Mouse (Mus musculus) right cerebral cortex, postnatal 36 days (tissue): ENCODE measurements around the gene Ecm2.

Experiments
- DNase-seq, 2 experiments: peaks; one replicate each; pipeline ENCODE4 v3.0.0; 2022; ENCODE audit warnings: low spot score in 2 of 2, mixed read lengths in 1 of 2

Ecm2 gene

DNA sequence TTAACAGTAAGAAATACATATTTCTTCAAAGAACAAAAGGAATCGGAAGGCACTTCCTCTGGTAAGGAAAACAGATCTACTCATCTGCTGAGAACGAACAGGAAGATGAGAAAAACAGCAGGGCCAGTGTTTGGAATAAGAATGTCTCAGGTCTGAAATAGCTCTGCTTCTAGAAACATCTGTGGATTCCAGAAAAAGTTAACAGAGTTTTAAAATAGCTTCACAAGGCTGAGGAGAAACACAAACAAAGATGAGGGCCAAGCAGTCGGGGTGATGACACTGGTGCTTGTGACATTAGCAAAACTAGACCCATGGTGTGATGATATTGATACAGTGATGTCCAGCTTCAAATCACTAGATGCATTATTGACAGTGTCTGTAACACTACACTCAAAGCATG, 2.6 kb downstream of the Ecm2 start:
- no peak for DNase-seq

DNA sequence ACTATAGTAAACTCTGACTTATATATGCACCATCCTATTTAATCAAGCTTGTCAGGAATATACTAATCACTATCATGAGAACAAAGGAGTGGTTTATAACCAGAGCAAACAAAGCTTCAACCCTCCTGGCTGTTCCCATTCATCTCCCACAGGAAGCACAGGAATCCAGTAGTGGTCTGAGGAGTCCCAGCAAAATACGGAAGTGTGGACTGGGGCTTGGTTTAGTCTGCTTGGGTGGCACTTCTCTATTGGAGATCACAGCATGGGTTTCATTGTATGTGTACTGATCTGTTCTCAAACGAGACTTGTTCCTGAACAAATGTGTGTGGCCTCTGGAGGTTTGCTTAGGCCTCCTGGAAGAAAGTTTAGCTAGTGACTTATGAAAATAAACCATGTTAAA, 14.2 kb downstream of the Ecm2 start:
- DNase-seq: no peak

DNA sequence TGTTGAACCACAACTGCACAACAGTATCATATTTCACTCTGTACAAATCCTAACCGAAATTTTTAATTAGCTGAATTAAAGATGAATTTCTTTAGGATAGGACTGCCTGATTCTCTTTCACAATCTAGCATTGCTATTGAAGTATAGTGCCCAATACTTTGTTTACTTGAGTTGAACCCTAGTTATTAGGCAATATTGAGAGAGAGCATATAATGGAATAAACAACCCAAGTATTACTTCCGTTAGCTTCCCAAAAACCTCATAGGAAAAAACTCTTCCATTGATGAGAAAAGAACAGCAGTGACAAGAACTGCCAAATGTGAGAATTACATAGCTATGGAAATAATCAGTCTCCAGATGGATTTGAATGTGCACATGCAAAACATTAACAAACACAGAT, 21.6 kb downstream of the Ecm2 start:
- DNase-seq: no peak

DNA sequence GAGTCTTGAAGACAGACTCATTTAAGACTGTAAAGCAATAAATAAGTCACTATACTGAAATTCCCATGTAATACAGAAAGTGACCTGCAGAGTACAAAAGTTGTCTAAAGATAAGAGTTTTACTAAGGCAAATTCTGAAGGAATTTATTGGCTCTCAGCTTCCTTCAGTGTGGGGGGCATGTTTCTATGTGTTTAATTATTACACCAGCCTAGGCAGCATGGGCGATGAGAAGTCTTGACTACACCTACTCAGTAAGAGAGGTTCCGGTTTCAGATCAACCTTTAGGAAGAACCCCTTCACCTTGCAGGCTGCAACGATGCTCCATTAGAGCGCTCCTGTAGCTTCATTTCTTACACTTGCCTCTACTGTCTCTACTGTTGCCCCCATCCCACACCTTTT, 26.0 kb downstream of the Ecm2 start:
- no peak for DNase-seq

DNA sequence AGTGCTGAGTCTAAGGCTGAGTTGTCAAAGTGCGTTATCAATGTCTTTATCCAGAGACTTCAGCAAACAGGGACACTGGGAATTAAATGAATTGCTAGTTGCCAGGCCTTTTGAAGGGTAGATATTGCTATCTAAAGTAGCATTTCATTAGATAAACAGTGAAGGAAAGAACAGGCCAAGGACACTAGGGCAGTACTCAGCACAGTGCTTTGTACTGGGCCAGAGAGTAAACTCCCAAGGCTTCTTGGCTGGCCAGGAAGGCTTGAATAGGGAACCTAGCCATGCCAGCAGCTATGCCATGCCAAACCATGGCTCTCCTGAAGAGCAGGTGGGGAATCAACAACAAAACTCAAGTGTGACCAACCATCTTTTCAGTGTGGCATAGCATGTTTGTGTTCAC, 32.3 kb downstream of the Ecm2 start:
- DNase-seq: no peak

DNA sequence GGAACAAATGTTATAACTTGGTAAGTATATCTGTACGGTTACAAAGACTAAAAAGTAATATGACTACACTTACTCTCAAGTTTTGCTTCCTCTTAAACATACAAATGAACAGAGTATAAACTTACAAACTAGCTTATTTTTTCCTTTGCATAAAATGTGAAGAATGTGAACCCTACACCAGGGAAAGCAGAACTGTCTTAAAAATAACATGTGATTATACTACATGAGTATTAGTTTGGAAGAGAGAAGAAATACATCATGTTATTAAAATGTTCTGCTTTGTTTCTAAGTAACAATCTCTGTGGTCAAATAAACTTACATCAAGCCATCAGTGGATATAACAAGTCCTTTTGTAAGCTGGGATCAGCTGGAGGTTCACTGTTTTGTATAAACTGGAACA, 34.1 kb downstream of the Ecm2 start:
- DNase-seq: no peak

DNA sequence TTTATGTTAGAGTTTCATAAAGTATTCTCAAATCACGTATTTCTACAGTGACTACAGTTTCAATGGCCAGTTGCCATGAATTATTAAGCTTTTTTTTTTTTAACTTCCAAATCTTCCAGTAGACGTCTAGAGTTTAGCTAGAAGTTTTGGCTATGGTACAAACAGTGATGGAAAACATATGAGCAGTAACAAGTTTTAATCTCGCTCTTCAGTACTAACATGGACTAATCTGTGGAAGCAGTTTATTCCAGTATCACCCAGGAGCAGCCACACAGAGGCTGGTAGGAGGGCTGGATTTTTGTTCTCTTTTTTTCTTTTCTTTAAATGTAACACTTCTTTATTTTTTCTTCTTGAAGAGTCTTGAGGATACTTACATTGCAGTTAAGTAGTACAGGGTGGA, 39.7 kb downstream of the Ecm2 start, which contains the start of gene Aspn:
Gene Aspn, plus strand, starts transcription at position 165 of the 400 bp plus-strand sequence.
- no peak for DNase-seq

DNA sequence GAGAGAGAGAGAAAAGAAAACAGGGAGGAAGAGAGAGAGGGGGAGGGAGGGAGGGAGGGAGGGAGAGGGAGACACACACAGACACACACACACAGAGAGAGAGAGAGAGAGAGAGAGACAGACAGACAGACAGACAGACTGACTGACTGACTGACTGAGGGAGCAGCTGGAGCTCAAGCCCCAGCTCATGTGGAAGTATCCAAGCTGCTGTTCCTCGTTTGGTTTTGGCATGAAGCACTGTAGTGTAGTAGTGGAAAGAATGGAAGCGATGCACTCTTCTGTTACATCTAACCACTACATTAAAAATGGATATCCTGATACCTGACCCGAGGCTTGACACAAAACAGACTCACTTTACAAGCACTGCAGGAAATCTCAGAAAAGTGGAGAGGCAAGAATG, 41.0 kb downstream of the Ecm2 start:
- no peak for DNase-seq

DNA sequence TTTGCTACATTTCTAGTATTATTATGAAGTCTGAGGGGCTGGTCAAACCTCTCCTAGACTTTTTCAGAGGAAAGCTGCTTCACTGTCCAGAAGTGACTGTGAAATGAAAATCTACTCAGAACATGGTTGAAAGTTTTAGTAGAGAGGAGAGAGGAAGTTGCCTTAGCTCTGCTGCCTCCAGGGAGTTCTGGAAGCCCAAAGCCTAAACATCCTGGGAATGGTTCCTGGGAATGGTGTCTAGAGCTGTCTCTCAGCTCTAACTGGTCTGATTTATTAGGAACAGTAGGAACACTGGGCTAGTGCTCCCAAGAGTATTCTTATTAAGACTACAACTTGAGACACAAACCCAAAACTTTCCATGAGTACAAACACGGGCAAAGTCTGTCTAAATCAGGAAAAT, 41.9 kb downstream of the Ecm2 start:
- no peak for DNase-seq

DNA sequence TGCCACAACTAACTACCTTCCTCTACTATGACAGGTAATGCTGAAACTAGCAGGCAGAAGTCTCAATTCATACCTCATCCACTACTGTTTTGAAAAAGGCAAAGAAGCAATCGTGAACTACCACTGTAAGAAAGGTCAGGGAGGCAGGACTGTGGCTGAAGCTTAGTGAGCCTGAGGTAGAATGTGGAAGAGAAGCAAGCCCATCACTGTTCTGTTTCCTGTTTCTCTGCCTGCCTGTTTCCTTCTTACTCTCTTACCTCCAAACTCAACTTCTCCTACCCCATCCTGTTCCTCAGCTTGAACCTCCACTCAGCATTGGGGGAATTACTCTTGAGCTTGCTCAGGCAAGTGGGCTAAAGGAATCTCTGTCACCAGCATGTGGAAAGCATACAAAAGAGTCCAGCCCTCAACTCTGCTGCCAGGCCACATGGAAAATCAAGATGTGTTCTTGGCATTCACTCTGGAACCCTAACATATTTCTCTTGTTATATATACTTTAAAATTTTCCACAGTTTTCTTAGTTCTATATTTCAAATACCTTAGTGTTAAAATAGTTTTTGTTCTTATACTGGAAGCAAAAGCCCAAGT, 43.0 kb downstream of the Ecm2 start:
- DNase-seq: no peak

DNA sequence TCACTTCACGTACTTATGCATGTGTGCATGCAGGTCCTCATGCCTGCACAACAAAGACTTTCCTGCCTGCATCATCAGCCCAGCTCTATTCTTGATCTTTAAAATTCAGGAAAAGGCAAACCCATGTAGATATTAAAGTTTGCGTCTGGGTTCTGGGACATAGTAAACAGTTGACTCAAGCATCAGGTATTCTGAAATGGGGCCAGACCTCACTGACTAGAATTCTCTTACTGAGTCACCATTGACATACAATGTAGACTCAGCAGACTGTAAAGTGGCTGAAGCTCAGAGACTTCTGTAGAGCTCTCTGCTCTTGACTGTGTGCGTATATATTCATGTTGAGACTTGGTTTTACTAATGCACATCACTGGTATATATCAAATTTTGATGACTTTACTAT, 45.0 kb downstream of the Ecm2 start:
- no peak for DNase-seq

DNA sequence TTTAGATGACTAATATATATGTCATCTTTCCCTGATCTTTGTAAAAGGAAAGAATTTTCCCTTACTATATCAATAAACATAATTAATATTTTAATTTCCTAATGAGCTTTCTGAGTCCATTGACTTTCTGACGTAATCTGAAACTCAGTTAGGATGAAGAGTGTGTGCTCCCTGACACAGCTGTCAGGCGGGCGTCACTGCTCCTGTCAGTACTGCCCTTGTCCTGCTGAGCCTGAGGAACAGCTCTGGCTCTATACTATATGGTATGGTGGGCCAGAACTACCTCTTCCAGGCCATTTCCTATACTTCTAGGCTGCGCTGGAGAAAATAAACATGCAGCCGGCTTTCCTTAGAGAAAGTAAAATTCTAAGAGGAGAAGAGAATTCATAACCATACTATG, 49.9 kb downstream of the Ecm2 start:
- no peak for DNase-seq

DNA sequence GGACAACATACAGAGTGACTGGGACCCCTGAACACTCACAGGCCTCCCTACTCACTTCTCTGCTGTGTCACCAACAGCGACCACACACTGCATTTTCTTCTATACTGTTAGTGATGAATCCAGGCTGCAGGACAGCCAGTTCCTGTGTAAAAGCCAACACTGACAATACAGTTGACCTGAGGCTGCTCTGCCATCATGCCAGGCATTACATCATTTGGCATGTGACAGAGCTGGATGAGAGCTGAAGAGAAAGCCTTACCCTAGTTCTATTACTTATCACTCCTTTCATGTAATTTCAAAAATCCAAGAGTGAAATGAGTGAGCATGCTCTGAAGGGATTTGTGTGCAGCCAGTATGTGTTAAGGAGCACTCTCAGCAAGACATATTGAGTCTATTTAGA, 51.6 kb downstream of the Ecm2 start:
- DNase-seq: no peak

DNA sequence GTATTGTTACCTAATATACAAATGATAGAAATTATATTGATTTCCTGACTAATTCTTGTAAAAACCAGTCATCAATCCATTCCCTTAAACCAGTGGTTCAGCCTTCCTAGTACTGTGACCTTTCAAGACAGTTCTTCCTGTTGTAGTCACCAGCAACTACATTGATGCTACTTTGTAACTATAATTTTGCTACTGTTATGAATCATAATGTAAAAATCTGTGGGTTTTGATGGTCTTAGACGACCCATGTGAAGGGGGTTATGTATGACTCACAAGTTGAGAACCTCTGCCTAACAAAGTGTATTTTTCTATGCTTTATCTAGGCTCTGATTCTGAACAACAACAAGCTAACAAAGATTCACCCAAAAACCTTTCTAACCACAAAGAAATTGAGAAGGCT, 52.3 kb downstream of the Ecm2 start:
- no peak for DNase-seq

DNA sequence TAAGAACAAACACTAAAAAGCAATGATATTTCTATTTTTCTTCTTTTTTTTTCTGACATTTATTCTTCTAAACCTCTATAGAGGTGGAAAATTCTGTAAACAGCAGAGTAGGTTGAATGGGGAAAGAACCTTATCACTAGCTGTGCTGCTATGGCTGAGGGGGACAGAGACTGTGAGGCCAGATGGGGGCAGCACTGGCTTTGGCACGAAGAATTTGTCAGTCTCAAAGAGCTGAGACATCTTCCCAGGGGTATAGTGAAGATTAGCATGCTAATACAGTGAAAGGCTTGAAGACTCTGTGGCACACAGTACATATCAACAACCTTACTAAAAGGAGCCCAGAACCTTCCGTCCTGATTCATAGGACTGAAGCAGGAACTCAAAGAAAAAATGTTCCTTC, 54.6 kb downstream of the Ecm2 start:
- no peak for DNase-seq

DNA sequence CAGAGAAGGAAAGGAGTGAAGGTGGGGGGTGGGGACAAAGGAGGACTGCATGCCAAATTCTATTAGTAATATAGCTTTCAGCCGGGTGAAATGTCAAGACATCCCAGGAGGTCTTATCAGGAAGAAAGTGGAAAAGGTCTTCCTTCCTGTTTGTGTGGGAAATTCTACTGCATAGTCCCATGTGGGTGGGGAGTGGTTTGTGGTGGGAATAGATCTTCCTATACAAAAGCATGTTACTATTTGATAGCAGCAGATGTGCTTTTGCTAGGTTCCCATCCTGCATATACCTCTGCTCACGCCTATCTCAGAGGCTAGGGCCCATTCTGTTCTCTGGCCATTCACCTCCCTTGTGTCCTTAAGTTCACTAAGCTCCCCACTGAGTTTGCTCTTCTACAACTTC, 56.3 kb downstream of the Ecm2 start:
- no peak for DNase-seq

DNA sequence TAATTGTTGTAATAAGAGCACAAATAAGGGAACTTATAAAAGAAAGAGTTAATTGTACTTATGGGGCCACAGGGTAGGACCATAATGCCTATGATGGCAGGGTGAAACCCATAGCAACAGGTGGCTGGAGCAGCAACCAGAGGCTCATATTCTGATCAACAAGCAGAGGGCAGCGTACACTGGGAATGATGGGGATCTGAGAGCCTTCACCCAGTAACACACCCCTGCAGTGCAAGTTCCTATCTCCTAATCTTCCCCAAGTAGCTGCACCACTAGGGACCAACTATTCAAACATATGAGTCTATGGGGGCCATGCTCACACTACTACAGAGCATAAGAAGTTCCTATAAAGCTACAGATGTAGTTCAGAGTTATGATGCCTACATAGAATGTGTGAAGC, 59.7 kb downstream of the Ecm2 start:
- no peak for DNase-seq

DNA sequence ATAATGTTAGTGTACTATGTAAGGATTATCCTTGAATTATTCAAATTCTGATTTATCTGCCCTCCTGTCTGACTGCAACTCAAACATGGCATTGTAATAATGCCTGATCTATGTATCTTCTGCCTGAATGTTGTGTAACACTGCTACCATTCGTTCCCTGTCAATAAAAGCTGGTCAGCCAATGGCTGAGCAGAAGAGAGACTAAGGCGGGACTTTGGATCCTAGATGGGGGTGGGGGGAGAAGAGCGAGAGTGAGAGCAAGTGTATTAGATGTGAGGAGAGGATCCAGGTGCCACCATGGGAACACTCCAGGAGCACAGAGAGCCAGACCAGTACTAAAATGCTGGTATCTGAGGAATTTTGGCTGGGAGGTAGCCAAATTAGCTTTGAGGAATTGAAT, 65.8 kb downstream of the Ecm2 start:
- no peak for DNase-seq

DNA sequence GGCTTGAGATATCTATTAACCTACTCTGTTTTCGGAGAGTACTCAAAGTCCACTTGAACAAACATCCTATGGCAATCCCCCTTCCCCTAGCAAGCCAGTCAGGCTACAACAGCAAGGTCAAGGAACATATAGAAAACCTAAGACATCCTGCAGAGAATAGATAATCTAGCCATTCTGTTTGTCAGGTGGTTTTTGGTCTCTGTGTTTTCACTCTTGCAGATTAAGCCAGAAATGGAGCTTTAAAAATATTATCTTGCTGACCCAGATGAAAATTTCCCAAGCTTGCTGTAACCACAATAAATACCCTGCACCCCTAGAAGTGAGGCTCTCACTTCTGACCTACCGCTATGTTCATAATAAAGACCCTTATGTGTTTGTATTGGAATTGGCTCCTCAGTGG, 66.8 kb downstream of the Ecm2 start:
- no peak for DNase-seq

DNA sequence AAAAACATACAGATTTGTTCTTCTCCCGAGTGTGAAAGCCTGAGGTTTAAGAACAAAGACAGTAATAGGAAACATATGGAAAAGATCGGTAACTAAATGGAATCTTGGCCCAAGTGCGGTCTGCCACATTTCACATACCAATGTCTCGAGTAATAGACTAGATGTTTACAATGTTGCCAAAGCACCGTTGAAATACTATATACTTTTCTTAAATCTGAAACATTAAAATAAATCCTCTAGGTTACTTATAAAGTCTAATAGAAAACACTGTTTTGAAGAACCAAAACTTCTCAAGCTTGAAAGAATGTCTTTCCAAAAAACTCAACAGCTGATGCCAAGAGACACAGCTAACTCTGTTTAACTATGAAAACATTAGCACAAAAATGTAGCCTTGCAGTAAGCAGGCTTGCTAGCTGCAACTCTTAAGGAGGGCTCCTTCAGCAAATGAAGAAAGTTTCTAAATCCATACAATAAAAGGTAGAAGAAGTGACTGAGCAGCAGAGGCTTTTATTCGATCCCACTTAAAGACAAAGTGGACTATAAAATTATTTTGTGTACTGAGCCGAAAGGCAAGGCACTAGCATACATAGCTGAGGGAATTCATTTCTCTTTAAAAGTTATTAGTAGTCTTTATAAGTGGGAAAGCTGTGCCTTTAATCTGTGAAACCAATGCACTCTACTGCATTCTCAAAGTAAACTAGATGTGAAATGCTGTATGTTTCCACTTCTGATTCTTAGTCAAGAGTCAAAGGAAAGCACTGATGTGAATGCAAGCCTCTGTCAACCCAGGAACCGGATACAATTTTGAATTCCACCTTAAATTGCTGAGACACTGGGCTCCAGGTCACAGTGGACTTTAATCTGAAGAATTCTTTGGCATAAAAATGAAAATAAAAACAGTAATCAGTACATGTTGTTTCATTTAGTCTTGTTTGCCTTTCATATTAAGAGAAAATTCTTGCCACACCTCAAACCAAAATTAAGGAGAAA, 77.2 kb downstream of the Ecm2 start, which contains the start of gene Omd:
Gene Omd, plus strand, starts transcription at position 922 of the 990 bp plus-strand sequence.
- no peak for DNase-seq
